Mouse (Mus musculus) liver, embryonic 14.5 days (tissue): ENCODE results near the gene Pex19. TPM values are rescaled to one million over a fixed set of nuclear protein-coding genes. Genes with fewer than 3 reads are reported as not detected.

Source experiments
- ATAC-seq: fragments of 200-750 bp; cut with Nextera tagmentation; 2 replicates; pipeline ENCODE4 v1.8.0; 2017; ENCODE audit warnings: moderate number of reproducible peaks, mild to moderate bottlenecking, moderate library complexity; ENCODE audit not compliant: insufficient read depth
- DNase-seq, 3 experiments: peaks; one replicate each; pipeline ENCODE4 v3.0.0-alpha.2; 2012 to 2013; ENCODE audit warnings: low read depth in 3 of 3, low spot score in 3 of 3
- H3K27ac ChIP-seq: fragments of 300-500 bp; sonication (generic); 2 replicates; pipeline ENCODE4 v1.5.1; 2014; ENCODE audit warnings: moderate library complexity, mild to moderate bottlenecking, control low read depth, inconsistent platforms
- H3K27me3 ChIP-seq: fragments of 300-500 bp; sonication (generic); 2 replicates; pipeline ENCODE4 v1.6.1; 2014; ENCODE audit warnings: mild to moderate bottlenecking, low read length, moderate library complexity; ENCODE audit not compliant: control insufficient read depth, insufficient read depth
- H3K36me3 ChIP-seq: fragments of 300-500 bp; sonication (generic); replicated peaks from 2 replicates; pipeline ENCODE4 v1.6.1; 2014; ENCODE audit warnings: low read depth; ENCODE audit not compliant: control insufficient read depth, insufficient read depth
- H3K4me1 ChIP-seq, 2 experiments: fragments of 200-500 bp in 1 of 2; fragments of 300-500 bp in 1 of 2; sonication (generic) in 1 of 2; replicated peaks; 2 replicates each; pipeline ENCODE4 v1.6.1; 2012 to 2014; ENCODE audit warnings: antibody characterized with exemption in 1 of 2, inconsistent platforms in 1 of 2, low read length in 1 of 2; ENCODE audit not compliant: control insufficient read depth in 2 of 2, insufficient read depth in 2 of 2
- H3K4me2 ChIP-seq: fragments of 300-500 bp; sonication (generic); 2 replicates; pipeline ENCODE4 v1.6.1; 2014; ENCODE audit warnings: low read depth, mild to moderate bottlenecking, control low read depth, moderate library complexity
- H3K4me3 ChIP-seq, 2 experiments: fragments of 200-500 bp in 1 of 2; fragments of 300-500 bp in 1 of 2; sonication (generic) in 1 of 2; 2 replicates each; pipeline ENCODE4 v1.5.1; 2012 to 2014; ENCODE audit warnings: low read depth in 2 of 2, low read length in 2 of 2, mild to moderate bottlenecking in 2 of 2, control low read depth in 1 of 2, inconsistent platforms in 1 of 2, moderate library complexity in 1 of 2; ENCODE audit not compliant: insufficient read depth in 1 of 2
- H3K9ac ChIP-seq: fragments of 300-500 bp; sonication (generic); replicated peaks from 2 replicates; pipeline ENCODE4 v1.6.1; 2014; ENCODE audit warnings: mild to moderate bottlenecking, control low read depth, moderate library complexity
- H3K9me3 ChIP-seq: fragments of 300-500 bp; sonication (generic); 2 replicates; pipeline ENCODE4 v1.6.1; 2016; ENCODE audit warnings: low read length, mixed read lengths; ENCODE audit not compliant: control insufficient read depth
- CTCF ChIP-seq: IDR thresholded peaks from 2 replicates; pipeline ENCODE4 v1.5.1; 2016; ENCODE audit warnings: antibody characterized with exemption, low read depth, control low read depth
- EP300 ChIP-seq: IDR thresholded peaks from 2 replicates; pipeline ENCODE4 v1.6.1; 2016; ENCODE audit warnings: antibody characterized with exemption, low read depth
- WGBS: fragments of 180-500 bp; shearing (Covaris S2); extraction: QIAGEN DNeasy Blood & Tissue Kit; methylation state at CpG from one replicate; pipeline ENCODE4 v1.1.7; 2014; ENCODE audit not compliant: insufficient replicate concordance; 5-methylcytosine and 5-hydroxymethylcytosine counted together
- polyA plus RNA-seq, 2 experiments: library from polyadenylated mRNA; depleted of rRNA in 1 of 2; stranded (reverse) in 1 of 2; unstranded in 1 of 2; fragments of >200 nt; fragmentation: Nextera tagmentation in 1 of 2; extraction: Ambion mirVana in 1 of 2; gene quantifications; 2 replicates each; pipeline versions ENCODE4 v1.2.1 to v1.2.3; 2012 to 2014

Pex19 gene
- polyA plus RNA-seq, 2 experiments, result 19.8 to 30.1 TPM

DNA sequence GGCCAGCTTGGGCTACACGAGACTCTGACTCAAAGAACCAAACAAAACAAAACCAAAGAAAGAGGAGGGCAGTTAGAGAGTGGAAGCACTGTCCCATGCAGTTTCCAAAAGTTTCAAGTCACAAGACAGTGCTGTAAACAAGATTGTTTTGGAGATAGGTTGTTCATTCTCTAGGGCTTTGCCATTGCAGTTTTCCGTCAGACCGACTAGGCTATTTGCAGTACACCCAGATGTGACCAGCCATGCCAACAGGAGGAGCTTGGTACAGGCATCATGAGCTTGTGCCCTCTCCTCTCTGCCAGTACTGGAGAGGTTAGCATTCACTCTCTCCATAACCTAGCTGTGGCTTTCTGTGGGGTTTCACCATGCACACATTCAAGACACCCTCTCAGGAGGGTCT is 33.0 kb upstream of the Pex19 start:
- DNase-seq, result no peak
- Histone ChIP-seq H3K4me1 (no peaks in the 10 kb centered on the region), H3K27me3 (no peaks in the 10 kb centered on the region), H3K4me3 (no peak overlapping the region), H3K36me3 (peaks cover 48% of the 10 kb centered on the region), H3K27ac (no peak overlapping the region), H3K9me3 (no peaks in the 10 kb centered on the region), H3K4me2 (no peak overlapping the region), H3K9ac (no peak overlapping the region)
- TF ChIP-seq EP300, result no peak
- no peak for TF ChIP-seq CTCF
- ATAC-seq, result no peak
- 76% methylated on average over 3 of the region's 3 CpGs for WGBS

DNA sequence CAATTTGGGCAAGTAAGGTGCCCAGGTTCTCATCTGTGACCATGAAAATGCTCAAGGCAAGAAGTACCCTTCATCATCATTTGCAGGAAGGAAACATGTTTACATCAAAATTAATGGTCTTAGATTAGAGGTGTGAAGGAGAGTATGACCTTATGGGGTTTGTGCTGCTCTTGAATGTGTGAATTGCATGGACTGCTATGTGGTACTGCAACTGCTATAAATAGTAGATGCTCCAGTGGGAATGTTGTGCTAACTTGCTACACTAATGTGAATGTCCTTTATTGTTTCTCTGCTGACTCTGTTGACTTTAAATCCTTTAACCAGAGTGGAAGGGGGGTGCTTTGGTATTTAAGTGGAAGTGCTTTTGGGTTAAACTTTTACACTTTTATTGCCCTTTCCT is 32.3 kb upstream of the Pex19 start:
- ATAC-seq (no peak), DNase-seq (no peak)
- Histone ChIP-seq H3K27me3 (no peaks in the 10 kb centered on the region), H3K4me2 (no peak overlapping the region), H3K9me3 (no peaks in the 10 kb centered on the region), H3K36me3 (peaks cover 45% of the 10 kb centered on the region), H3K27ac (no peak overlapping the region), H3K4me3 (no peak overlapping the region), H3K9ac (no peak overlapping the region), H3K4me1 (no peaks in the 10 kb centered on the region)
- no peak for TF ChIP-seq CTCF
- no peak for TF ChIP-seq EP300

DNA sequence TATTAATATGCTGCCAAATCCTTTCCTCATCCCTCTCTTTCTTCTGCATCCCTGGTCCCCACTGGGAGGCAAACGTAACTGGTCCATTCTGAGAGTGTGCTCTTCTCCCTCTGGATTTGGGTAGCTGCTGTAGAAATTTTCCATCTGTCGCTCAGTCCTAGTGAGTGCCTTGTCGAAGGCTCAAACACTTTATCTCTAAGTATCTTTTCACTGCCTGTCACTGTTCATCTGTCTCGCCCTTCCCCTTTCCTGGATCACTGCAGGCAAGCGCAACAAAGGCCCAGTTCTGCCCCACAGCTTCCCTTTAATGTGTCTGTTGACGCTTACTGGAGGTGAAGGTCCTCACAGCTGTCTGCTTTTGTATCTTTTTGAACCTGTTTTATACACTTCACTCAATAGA is 31.4 kb upstream of the Pex19 start:
- TF ChIP-seq CTCF, result no peak
- TF ChIP-seq EP300, result no peak
- WGBS, result 35% methylated on average over 6 of the region's 6 CpGs
- Histone ChIP-seq H3K4me2 (no peak overlapping the region), H3K9ac (no peak overlapping the region), H3K4me3 (no peak overlapping the region), H3K4me1 (no peaks in the 10 kb centered on the region), H3K27me3 (no peaks in the 10 kb centered on the region), H3K36me3 (peaks cover 43% of the 10 kb centered on the region), H3K9me3 (no peaks in the 10 kb centered on the region), H3K27ac (no peak overlapping the region)
- no peak for ATAC-seq
- DNase-seq, result no peak

DNA sequence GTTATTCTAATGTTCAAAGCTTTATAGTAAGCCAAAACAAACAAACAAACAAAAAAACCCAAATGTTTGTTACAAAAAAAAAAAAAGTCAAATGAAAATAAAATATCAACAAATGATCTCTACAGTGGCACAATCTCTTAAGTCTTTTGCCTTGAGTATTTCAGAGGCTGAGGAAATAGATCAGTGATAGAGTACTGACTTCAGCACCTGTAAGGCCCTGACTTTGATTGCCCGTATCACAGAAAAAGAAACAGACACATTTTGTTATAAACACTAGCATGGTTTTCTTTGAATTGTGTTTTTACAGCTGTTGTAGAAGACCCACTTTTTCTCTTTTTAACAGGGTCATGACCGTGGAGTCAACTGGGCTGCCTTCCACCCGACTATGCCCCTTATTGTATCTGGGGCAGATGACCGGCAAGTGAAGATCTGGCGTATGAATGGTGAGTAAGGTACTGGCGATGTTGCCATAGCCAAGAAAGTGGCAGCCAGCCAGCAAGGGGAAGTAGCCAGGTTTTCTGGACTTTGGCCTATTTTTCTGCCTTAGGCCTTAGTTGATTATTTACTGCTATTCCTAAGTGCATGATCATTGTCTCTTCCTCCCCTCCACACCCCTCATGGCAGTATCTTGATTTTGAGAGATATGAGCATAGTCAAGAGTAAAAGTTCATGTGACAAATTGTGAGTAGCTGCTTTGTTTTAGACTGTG is 27.1 kb upstream of the Pex19 start:
- Histone ChIP-seq H3K27ac (no peak overlapping the region), H3K4me1 (no peaks in the 10 kb centered on the region), H3K9ac (no peak overlapping the region), H3K36me3 (peaks cover 54% of the 10 kb centered on the region), H3K4me2 (no peak overlapping the region), H3K9me3 (no peaks in the 10 kb centered on the region), H3K27me3 (no peaks in the 10 kb centered on the region), H3K4me3 (no peak overlapping the region)
- DNase-seq (no peak), ATAC-seq (no peak)
- 79% methylated on average over 6 of the region's 6 CpGs for WGBS
- TF ChIP-seq EP300 (no peak), CTCF (no peak)

GRCm38 (mm10) chr1:172103619-172104018 is 22.9 kb upstream of the Pex19 start:
- Histone ChIP-seq H3K27me3 (no peaks in the 10 kb centered on the region), H3K4me2 (no peak overlapping the region), H3K27ac (no peak overlapping the region), H3K4me3 (no peak overlapping the region), H3K4me1 (no peaks in the 10 kb centered on the region), H3K9ac (no peak overlapping the region), H3K9me3 (no peaks in the 10 kb centered on the region), H3K36me3 (peaks cover 76% of the 10 kb centered on the region)
- ATAC-seq, result no peak
- TF ChIP-seq CTCF (no peak), EP300 (no peak)
- WGBS, result 84% methylated on average over 4 of the region's 4 CpGs
- DNase-seq, result no peak
